Mouse (Mus musculus) ES-E14 (cell line): Measurements from ENCODE around the gene Cpxm1.

Source experiments
- CHD2 ChIP-seq: IDR thresholded peaks from 2 replicates; pipeline ENCODE4 v1.6.1; 2014; ENCODE audit warnings: mild to moderate bottlenecking, low read depth, low read length, inconsistent platforms
- HCFC1 ChIP-seq: IDR thresholded peaks from 2 replicates; pipeline ENCODE4 v1.6.1; 2012; ENCODE audit warnings: low read length, inconsistent platforms, borderline replicate concordance; ENCODE audit not compliant: insufficient read depth
- MAFK ChIP-seq: IDR thresholded peaks from 2 replicates; pipeline ENCODE4 v1.6.1; 2014; ENCODE audit warnings: mild to moderate bottlenecking, low read depth, low read length, inconsistent platforms; ENCODE audit not compliant: insufficient read depth
- ZC3H11A ChIP-seq: IDR thresholded peaks from 2 replicates; pipeline ENCODE4 v1.6.1; 2012; ENCODE audit warnings: low read depth, mild to moderate bottlenecking, inconsistent platforms, low read length, borderline replicate concordance
- ZNF384 ChIP-seq: IDR thresholded peaks from 2 replicates; pipeline ENCODE4 v1.6.1; 2012; ENCODE audit warnings: low read depth, low read length, inconsistent platforms

DNA sequence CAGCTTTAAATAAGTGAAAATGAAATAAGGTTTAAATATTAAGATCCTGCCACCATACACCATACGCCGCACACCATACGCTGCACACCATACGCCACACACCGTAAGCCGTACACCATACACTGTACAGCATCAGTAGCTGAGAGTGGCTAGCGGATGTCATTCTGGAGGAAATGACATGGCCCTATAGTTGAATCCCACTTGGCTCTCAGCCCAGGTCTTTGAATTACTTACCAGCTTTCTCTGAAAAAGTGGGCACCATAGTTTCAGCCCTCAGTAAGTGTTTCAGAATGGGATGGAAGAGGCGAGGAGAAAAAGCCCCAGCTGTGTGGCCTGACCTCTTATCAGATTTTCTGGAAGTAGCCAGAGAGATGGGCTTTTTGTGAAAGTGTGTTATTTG, 44.0 kb downstream of the Cpxm1 start:
- no peak for TF ChIP-seq MAFK
- TF ChIP-seq HCFC1: no peak
- TF ChIP-seq CHD2: no peak
- no peak for TF ChIP-seq ZC3H11A
- no peak for TF ChIP-seq ZNF384
